ENCODE assay signal across 9 mouse cellular contexts in genomic region chr7:27335011-27335720, GRCm38 (mm10). TPM values are rescaled to one million over a fixed set of nuclear protein-coding genes. Genes with fewer than 3 reads are reported as not detected.
DNase-seq lines count a peak whose midpoint lies in the region; ATAC-seq and TF ChIP-seq lines count a peak whose summit lies in the region.
"Had no signal": no experiment of that assay in that cellular context is flagged by ENCODE, and none has a peak within 500 bp of the region (broad histone marks: within the 10 kb centered on the region; RNA-seq: fewer than 3 reads in every experiment).

No protein-coding gene starts in this region.

- H3K9me3 ChIP-seq in lung, embryonic 15.5 days, result no peaks in the 10 kb centered on the region
- H3K9me3 ChIP-seq in embryonic facial prominence, embryonic 15.5 days (replicated peaks), result no peaks in the 10 kb centered on the region
- H3K9me3 ChIP-seq in limb, embryonic 15.5 days, result no peaks in the 10 kb centered on the region
- H3K9me3 ChIP-seq: liver, embryonic 15.5 days had no signal

- no peak for TF ChIP-seq CTCF in gastrocnemius, adult 2 months (IDR thresholded peaks at IDR 0.05)

- intact Hi-C loops in gastrocnemius, adult 2 months (cut with DNase I), result loop anchor here (5.0 kb wide), 3 partner anchors 67 to 392 kb away; partner anchors contain the start of genes Blvrb and Sptbn4

- H3K36me3 ChIP-seq in lung, embryonic 15.5 days, result no peaks in the 10 kb centered on the region
- no peaks in the 10 kb centered on the region for H3K36me3 ChIP-seq in embryonic facial prominence, embryonic 15.5 days
- H3K36me3 ChIP-seq in limb, embryonic 15.5 days, result no peaks in the 10 kb centered on the region
- H3K36me3 ChIP-seq: liver, embryonic 15.5 days had no signal

- H3K9ac ChIP-seq in lung, embryonic 15.5 days, result peak overlapping the region; percentile 20; the same call in 1 of the 2 replicates
- H3K9ac ChIP-seq in embryonic facial prominence, embryonic 15.5 days, result no peak overlapping the region
- no peak overlapping the region for H3K9ac ChIP-seq in limb, embryonic 15.5 days
- H3K9ac ChIP-seq: liver, embryonic 15.5 days had no signal

- ATAC-seq in lung, embryonic 15.5 days (ENCODE audit: borderline replicate concordance, extremely low read depth, low FRiP score, low TSS enrichment), result no peak
- no peak for ATAC-seq in embryonic facial prominence, embryonic 15.5 days (ENCODE audit: insufficient number of reproducible peaks, low FRiP score, low TSS enrichment, low read depth)
- ATAC-seq in limb, embryonic 15.5 days (ENCODE audit: insufficient number of reproducible peaks, low FRiP score, low TSS enrichment, low read depth), result no peak

- H3K4me2 ChIP-seq in lung, embryonic 15.5 days, result peak overlapping the region; percentile 92
- H3K4me2 ChIP-seq in embryonic facial prominence, embryonic 15.5 days (replicated peaks), result peak overlapping the region; percentile 90; the same call in 1 of the 2 replicates
- no peak overlapping the region for H3K4me2 ChIP-seq in limb, embryonic 15.5 days

- DNase-seq in gastrocnemius, adult 2 months, result no peak
- DNase-seq in gastrocnemius, adult 18-20 months (ENCODE audit: low spot score), result no peak
- no peak for DNase-seq in lung, postnatal 14 days
- no peak for DNase-seq in layer of hippocampus, adult 11-12 months (ENCODE audit: low spot score)
- DNase-seq in left cerebral cortex, adult 18-20 months (ENCODE audit: low spot score in 2 of 2), result no peak

- 41% methylated on average over 15 of the region's 15 CpGs for WGBS in lung, embryonic 15.5 days
- WGBS in embryonic facial prominence, embryonic 15.5 days, result 59% methylated on average over 15 of the region's 15 CpGs
- WGBS in limb, embryonic 15.5 days, result 58% methylated on average over 15 of the region's 15 CpGs

- H3K27ac ChIP-seq in gastrocnemius, adult 2 months, result peak overlapping the region; percentile 92
- peak overlapping the region; percentile 69 for H3K27ac ChIP-seq in lung, embryonic 15.5 days
- no peak overlapping the region; the same call in 1 of the 2 replicates for H3K27ac ChIP-seq in embryonic facial prominence, embryonic 15.5 days (replicated peaks)
- H3K27ac ChIP-seq in limb, embryonic 15.5 days, result peak overlapping the region; percentile 59; the same call in 1 of the 2 replicates
- H3K27ac ChIP-seq: liver, embryonic 15.5 days had no signal

- H3K4me3 ChIP-seq in gastrocnemius, adult 2 months, result peak overlapping the region; percentile 87
- peak overlapping the region; percentile 65; the same call in 1 of the 2 replicates for H3K4me3 ChIP-seq in lung, embryonic 15.5 days
- H3K4me3 ChIP-seq in embryonic facial prominence, embryonic 15.5 days (replicated peaks), result peak overlapping the region; percentile 53; the same call in 1 of the 2 replicates
- H3K4me3 ChIP-seq in limb, embryonic 15.5 days, result no peak overlapping the region
- H3K4me3 ChIP-seq: liver, embryonic 15.5 days had no signal

- peaks cover 68% of the 10 kb centered on the region for H3K4me1 ChIP-seq in lung, embryonic 15.5 days
- peaks cover 76% of the 10 kb centered on the region for H3K4me1 ChIP-seq in embryonic facial prominence, embryonic 15.5 days
- H3K4me1 ChIP-seq in limb, embryonic 15.5 days, result peaks cover 74% of the 10 kb centered on the region

- peaks cover 59% of the 10 kb centered on the region for H3K27me3 ChIP-seq in lung, embryonic 15.5 days
- H3K27me3 ChIP-seq in embryonic facial prominence, embryonic 15.5 days, result peaks cover 36% of the 10 kb centered on the region
- H3K27me3 ChIP-seq in limb, embryonic 15.5 days, result peaks cover 62% of the 10 kb centered on the region

RNA-seq across cellular contexts. Expression of gene Ltbp4, which starts 2.3 kb away (rescaled TPM):
- total RNA-seq in gastrocnemius, adult 2 months (2021), result 10 to 100 TPM; 48.0 to 81.2 TPM
- total RNA-seq in gastrocnemius, adult 18-20 months (2021), result 10 to 100 TPM; 55.8 to 66.9 TPM
- polyA plus RNA-seq in lung, embryonic 15.5 days (2015; fragmentation: Nextera tagmentation; extraction: Ambion mirVana), result 96.2 and 102 TPM in 2 replicates
- 85.5 and 92.3 TPM in 2 replicates for polyA plus RNA-seq in embryonic facial prominence, embryonic 15.5 days (2015; fragmentation: Nextera tagmentation; extraction: Ambion mirVana)
- 66.0 and 74.2 TPM in 2 replicates for polyA plus RNA-seq in limb, embryonic 15.5 days (2015; fragmentation: Nextera tagmentation; extraction: Ambion mirVana)
- 10 to 100 TPM; 42.2 to 46.6 TPM for total RNA-seq in left cerebral cortex, adult 18-20 months (2021)

RNA-seq across cellular contexts. Expression of gene Shkbp1, which starts 20.7 kb away (rescaled TPM):
- total RNA-seq in gastrocnemius, adult 2 months (2021), result 1 to 10 TPM; 2.3 to 2.8 TPM
- total RNA-seq in gastrocnemius, adult 18-20 months (2021), result 1 to 10 TPM; 2.2 to 3.0 TPM
- 48.3 and 51.4 TPM in 2 replicates for polyA plus RNA-seq in lung, embryonic 15.5 days (2015; fragmentation: Nextera tagmentation; extraction: Ambion mirVana)
- polyA plus RNA-seq in embryonic facial prominence, embryonic 15.5 days (2015; fragmentation: Nextera tagmentation; extraction: Ambion mirVana), result 36.8 and 46.2 TPM in 2 replicates
- polyA plus RNA-seq in limb, embryonic 15.5 days (2015; fragmentation: Nextera tagmentation; extraction: Ambion mirVana), result 33.6 and 36.4 TPM in 2 replicates
- 10 to 100 TPM; 27.9 to 33.2 TPM for total RNA-seq in left cerebral cortex, adult 18-20 months (2021)

RNA-seq across cellular contexts. Expression of gene Gm20479, which starts 22.1 kb away (rescaled TPM):
- total RNA-seq in gastrocnemius, adult 2 months (2021), result not detected
- under 1 TPM in 1 of 2 experiments, not detected in 1; 0.57 TPM for total RNA-seq in gastrocnemius, adult 18-20 months (2021)
- polyA plus RNA-seq in lung, embryonic 15.5 days (2015; fragmentation: Nextera tagmentation; extraction: Ambion mirVana), result 0.79 and 1.3 TPM in 2 replicates
- polyA plus RNA-seq in embryonic facial prominence, embryonic 15.5 days (2015; fragmentation: Nextera tagmentation; extraction: Ambion mirVana), result 0.35 and 0.43 TPM in 2 replicates
- 0.31 and 0.67 TPM in 2 replicates for polyA plus RNA-seq in limb, embryonic 15.5 days (2015; fragmentation: Nextera tagmentation; extraction: Ambion mirVana)
- not detected for total RNA-seq in left cerebral cortex, adult 18-20 months (2021)

Comparison
In these comparisons a context has a peak if more than half of its experiments do, and no peak if none do; other contexts are left out.
1. RNA of gene Shkbp1, which starts 20.7 kb away (total RNA-seq): 27.9 to 33.2 TPM in left cerebral cortex, adult 18-20 months; 2.2 to 3.0 TPM in gastrocnemius, adult 18-20 months and 2.3 to 2.8 TPM in gastrocnemius, adult 2 months; every median in the first group is over 4 times any median in the second.